Mouse (Mus musculus) liver, adult 2 months (tissue): ENCODE results near the gene Drap1.

Source experiments
- CTCF ChIP-seq: fragments of 200-500 bp; IDR thresholded peaks from 2 replicates; pipeline ENCODE4 v1.5.1; 2011; ENCODE audit warnings: low read depth, low read length, control low read depth
- POLR2A ChIP-seq: fragments of 200-500 bp; IDR thresholded peaks from 2 replicates; pipeline ENCODE4 v1.6.1; 2011; ENCODE audit warnings: low read length, control low read depth; ENCODE audit not compliant: insufficient read depth; ENCODE audit errors: extremely low read depth

GRCm38 (mm10) chr19:5451766-5452165 lies 27.0 kb upstream of the Drap1 start:
- TF ChIP-seq CTCF = no peak
- TF ChIP-seq POLR2A = no peak
